Comparison of ENCODE assay signal across 9 mouse cellular contexts in genomic region chr15:96476359-96476758, GRCm38 (mm10). TPM values are rescaled to one million over a fixed set of nuclear protein-coding genes. Genes with fewer than 3 reads are reported as not detected.
DNase-seq lines count a peak whose midpoint lies in the region; ATAC-seq and TF ChIP-seq lines count a peak whose summit lies in the region.
"Had no signal": no experiment of that assay in that cellular context is flagged by ENCODE, and none has a peak within 500 bp of the region (broad histone marks: within the 10 kb centered on the region; RNA-seq: fewer than 3 reads in every experiment).

No protein-coding gene starts in this region.

- no peaks in the 10 kb centered on the region for H3K9me3 ChIP-seq in forebrain, postnatal 0 days (ENCODE audit: low read length)
- H3K9me3 ChIP-seq in hindbrain, embryonic 10.5 days: no peaks in the 10 kb centered on the region
- H3K9me3 ChIP-seq: limb, embryonic 15.5 days had no signal

- ATAC-seq in cerebellum, adult (ENCODE audit: insufficient number of reproducible peaks, low FRiP score, low TSS enrichment): peak; percentile 85
- peak; percentile 65; the same call in 1 of the 2 replicates for ATAC-seq in forebrain, postnatal 0 days

- H3K27me3 ChIP-seq in forebrain, postnatal 0 days (ENCODE audit: insufficient read depth, low read length): no peaks in the 10 kb centered on the region
- no peaks in the 10 kb centered on the region for H3K27me3 ChIP-seq in hindbrain, embryonic 10.5 days (ENCODE audit: insufficient read depth, poor library complexity, severe bottlenecking)
- H3K27me3 ChIP-seq: limb, embryonic 15.5 days had no signal

- no peak overlapping the region for H3K4me2 ChIP-seq in forebrain, postnatal 0 days (ENCODE audit: low read depth)
- H3K4me2 ChIP-seq: limb, embryonic 15.5 days had no signal

- no peak overlapping the region for H3K4me3 ChIP-seq in forebrain, postnatal 0 days (ENCODE audit: low read depth, low read length)
- no peak overlapping the region for H3K4me3 ChIP-seq in hindbrain, embryonic 10.5 days
- H3K4me3 ChIP-seq: limb, embryonic 15.5 days had no signal

- no peak overlapping the region for H3K9ac ChIP-seq in forebrain, postnatal 0 days
- H3K9ac ChIP-seq: limb, embryonic 15.5 days had no signal

- H3K27ac ChIP-seq in forebrain, postnatal 0 days (ENCODE audit: low read depth, low read length): no peak overlapping the region
- no peak overlapping the region for H3K27ac ChIP-seq in hindbrain, embryonic 10.5 days
- H3K27ac ChIP-seq: limb, embryonic 15.5 days had no signal

- 9% methylated on average over 7 of the region's 7 CpGs for WGBS in forebrain, postnatal 0 days
- WGBS in hindbrain, embryonic 10.5 days: 9% methylated on average over 7 of the region's 7 CpGs

- H3K36me3 ChIP-seq in forebrain, postnatal 0 days (ENCODE audit: insufficient read depth): no peaks in the 10 kb centered on the region
- H3K36me3 ChIP-seq in hindbrain, embryonic 10.5 days: no peaks in the 10 kb centered on the region
- H3K36me3 ChIP-seq: limb, embryonic 15.5 days had no signal

- DNase-seq in MN1 (ENCODE audit: low spot score): peak; percentile 92
- DNase-seq in forebrain, postnatal 0 days: peak; percentile 77
- peak; percentile 90 for DNase-seq in hindbrain, embryonic 10.5 days (ENCODE audit: low spot score)
- peak; percentile 89 to 92 for DNase-seq in layer of hippocampus, postnatal 10 days (ENCODE audit: low spot score in 2 of 2)
- peak; percentile 94 for DNase-seq in lung, postnatal 14 days
- DNase-seq in right cerebral cortex, postnatal 14 days: peak; percentile 85
- DNase-seq in urinary bladder, postnatal 14 days (ENCODE audit: low spot score): peak; percentile 91

- H3K4me1 ChIP-seq in forebrain, postnatal 0 days (ENCODE audit: insufficient read depth): no peaks in the 10 kb centered on the region
- H3K4me1 ChIP-seq in hindbrain, embryonic 10.5 days (replicated peaks): 0 out of 2 replicates have a peak, but pooled peaks cover 4% of the 10 kb centered on the region
- H3K4me1 ChIP-seq: limb, embryonic 15.5 days had no signal

- TF ChIP-seq CTCF in forebrain, postnatal 0 days (IDR thresholded peaks at IDR 0.05; ENCODE audit: low read depth): peak; percentile 86

RNA-seq across cellular contexts. Expression of gene Scaf11, which starts 15.7 kb away (rescaled TPM):
- 30.5 and 40.1 TPM in 2 replicates for total RNA-seq in forebrain, postnatal 0 days (2014; rRNA removed)
- 30.5 and 37.6 TPM in 2 replicates for polyA plus RNA-seq in forebrain, postnatal 0 days (2015; fragmentation: Nextera tagmentation; extraction: Ambion mirVana)
- 66.3 and 94.9 TPM in 2 replicates for polyA plus RNA-seq in hindbrain, embryonic 10.5 days (2016; fragmentation: Nextera tagmentation; extraction: Ambion mirVana)
- total RNA-seq in layer of hippocampus, postnatal 10 days (2021): 10 to 100 TPM; 49.9 to 50.3 TPM
